Mouse (Mus musculus) forebrain, embryonic 16.5 days (tissue): ENCODE measurements around the gene Fcho1. TPM values are rescaled to one million over a fixed set of nuclear protein-coding genes. Genes with fewer than 3 reads are reported as not detected.
A peak's percentile ranks its signal among the peaks of the same experiment; 100 is the strongest.

Experiments used
- ATAC-seq: fragments of 200-750 bp; cut with Nextera tagmentation; 2 replicates; pipeline ENCODE4 v1.8.0; 2017; ENCODE audit warnings: mild to moderate bottlenecking, moderate library complexity
- H3K27ac ChIP-seq: fragments of 300-500 bp; sonication (generic); 2 replicates; pipeline ENCODE4 v1.5.1; 2014; ENCODE audit warnings: low read length, control low read depth
- H3K27me3 ChIP-seq: fragments of 300-500 bp; sonication (generic); replicated peaks from 2 replicates; pipeline ENCODE4 v1.6.1; 2014; ENCODE audit warnings: low read length; ENCODE audit not compliant: control insufficient read depth, insufficient read depth
- H3K36me3 ChIP-seq: fragments of 300-500 bp; sonication (generic); 2 replicates; pipeline ENCODE4 v1.6.1; 2014; ENCODE audit not compliant: control insufficient read depth, insufficient read depth
- H3K4me1 ChIP-seq: fragments of 300-500 bp; sonication (generic); replicated peaks from 2 replicates; pipeline ENCODE4 v1.6.1; 2014; ENCODE audit warnings: low read length; ENCODE audit not compliant: control insufficient read depth, insufficient read depth
- H3K4me2 ChIP-seq: fragments of 300-500 bp; sonication (generic); 2 replicates; pipeline ENCODE4 v1.6.1; 2014; ENCODE audit warnings: mild to moderate bottlenecking, low read length, control low read depth
- H3K4me3 ChIP-seq: fragments of 300-500 bp; sonication (generic); replicated peaks from 2 replicates; pipeline ENCODE4 v1.5.1; 2014; ENCODE audit warnings: mild to moderate bottlenecking, low read length, control low read depth
- H3K9ac ChIP-seq: fragments of 300-500 bp; sonication (generic); replicated peaks from 2 replicates; pipeline ENCODE4 v1.6.1; 2014; ENCODE audit warnings: low read depth, low read length, control low read depth
- H3K9me3 ChIP-seq: fragments of 300-500 bp; sonication (generic); 2 replicates; pipeline ENCODE4 v1.6.1; 2016; ENCODE audit warnings: low read length; ENCODE audit not compliant: control insufficient read depth
- WGBS: fragments of 180-500 bp; shearing (Covaris S2); extraction: QIAGEN DNeasy Blood & Tissue Kit; methylation state at CpG from one replicate; pipeline ENCODE4 v1.1.7; 2014; 5-methylcytosine and 5-hydroxymethylcytosine counted together
- polyA plus RNA-seq: library from polyadenylated mRNA; unstranded; fragments of >200 nt; fragmentation: Nextera tagmentation; extraction: Ambion mirVana; gene quantifications from 2 replicates; pipeline ENCODE4 v1.2.1, GENCODE M21; 2015

Fcho1 gene
- polyA plus RNA-seq, 1 experiment from 2014 or later = 100 TPM

DNA sequence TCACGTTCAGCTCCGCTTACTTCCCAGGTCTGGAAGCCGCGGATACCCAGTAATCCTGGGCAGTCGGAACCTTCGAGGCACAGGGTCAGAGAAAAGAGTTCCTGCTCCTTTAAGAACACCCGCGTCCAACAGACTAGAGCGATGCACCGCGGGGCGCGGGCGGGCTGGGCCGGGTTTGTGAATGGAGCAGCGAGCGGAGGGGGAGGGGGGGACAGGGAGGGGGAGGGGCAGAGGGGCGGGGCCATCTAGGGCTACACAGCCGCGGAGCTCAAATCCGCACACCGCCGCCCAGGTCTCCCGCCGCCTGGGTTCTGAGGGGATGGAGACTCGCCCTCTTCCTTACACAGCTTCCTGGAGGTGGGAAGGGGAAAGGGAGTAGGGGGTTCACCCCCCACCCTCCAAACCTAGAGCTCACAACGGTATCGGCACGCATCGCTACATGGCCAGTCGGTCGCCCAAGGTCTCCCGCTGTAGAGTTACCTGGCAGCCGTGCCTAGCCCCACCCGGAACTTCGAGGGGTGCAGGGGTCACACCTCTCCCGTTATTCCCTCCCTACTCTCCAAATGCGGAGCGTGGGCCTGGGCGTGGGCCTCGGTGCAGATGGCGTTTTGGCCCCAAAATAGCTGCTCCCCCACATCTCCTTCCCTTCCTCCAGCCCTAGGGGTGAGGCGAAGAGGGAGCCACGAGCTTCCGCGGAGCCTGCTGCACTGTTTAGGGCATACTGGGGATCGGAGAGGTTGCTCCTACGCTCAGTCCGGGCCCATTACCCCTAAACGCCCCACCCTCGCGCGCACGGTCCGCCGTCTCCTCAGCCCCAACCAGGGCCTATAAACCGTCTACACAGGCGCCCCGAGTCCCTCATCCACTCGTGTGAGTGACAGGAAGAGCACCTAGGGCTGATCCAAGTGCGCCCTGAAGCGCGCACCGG, 54.6 kb downstream of the Fcho1 start:
- H3K4me2 ChIP-seq = peak overlapping the region; percentile 84
- peak; percentile 62 for ATAC-seq
- H3K4me1 ChIP-seq = peaks cover 47% of the 10 kb centered on the region
- H3K27me3 ChIP-seq = no peaks in the 10 kb centered on the region
- H3K36me3 ChIP-seq = no peaks in the 10 kb centered on the region
- peak overlapping the region; percentile 68 for H3K4me3 ChIP-seq
- peak overlapping the region; percentile 88 for H3K27ac ChIP-seq
- peak overlapping the region; percentile 71 for H3K9ac ChIP-seq
- WGBS = under 1% methylated on average over 52 of the region's 64 CpGs
- no peaks in the 10 kb centered on the region for H3K9me3 ChIP-seq

- peak overlapping the region; percentile 69 for H3K27ac ChIP-seq
- no peaks in the 10 kb centered on the region for H3K9me3 ChIP-seq
- peak overlapping the region; percentile 71 for H3K9ac ChIP-seq
- peak; percentile 17 for ATAC-seq
- H3K4me1 ChIP-seq = peaks cover 49% of the 10 kb centered on the region
- no peaks in the 10 kb centered on the region for H3K27me3 ChIP-seq
- no peaks in the 10 kb centered on the region for H3K36me3 ChIP-seq
- peak overlapping the region; percentile 84 for H3K4me2 ChIP-seq
- 9% methylated on average over 10 of the region's 12 CpGs for WGBS
- peak overlapping the region; percentile 68 for H3K4me3 ChIP-seq
These were observed 55.3 kb downstream of the Fcho1 start for GRCm38 (mm10) chr8:71670198-71670597.

GRCm38 (mm10) chr8:71668220-71668975, 57.1 kb downstream of the Fcho1 start:
- 0 out of 2 replicates have a peak overlapping the region, but pooled peaks have one; percentile 2 for H3K4me3 ChIP-seq
- H3K4me1 ChIP-seq = peaks cover 49% of the 10 kb centered on the region
- peak overlapping the region; percentile 29 for H3K4me2 ChIP-seq
- no peaks in the 10 kb centered on the region for H3K9me3 ChIP-seq
- H3K27ac ChIP-seq = no peak overlapping the region
- no peaks in the 10 kb centered on the region for H3K27me3 ChIP-seq
- 6% methylated on average over 21 of the region's 21 CpGs for WGBS
- peak overlapping the region; percentile 46 for H3K9ac ChIP-seq
- ATAC-seq = no peak
- H3K36me3 ChIP-seq = peaks cover under 1% of the 10 kb centered on the region; the same call in 1 of the 2 replicates

DNA sequence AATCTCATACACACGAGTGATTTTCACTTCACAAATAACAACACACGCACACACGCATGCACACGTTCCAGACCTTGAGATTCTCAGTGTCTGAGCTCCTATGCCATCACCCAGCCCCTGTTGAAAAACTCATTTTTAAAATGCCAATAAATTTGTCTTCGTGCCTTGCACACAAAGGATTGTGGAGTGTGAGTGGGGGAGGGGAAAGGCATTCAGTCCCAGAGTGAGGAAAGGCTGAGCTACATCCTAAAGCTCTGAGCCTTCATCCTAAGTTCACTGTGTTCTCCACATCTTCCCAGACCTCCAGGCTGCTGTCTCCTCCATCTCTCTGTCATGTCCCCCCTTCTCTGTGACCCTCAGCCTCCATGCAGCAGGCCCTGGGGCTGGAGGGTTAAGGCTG, 58.3 kb downstream of the Fcho1 start:
- 36% methylated on average over 5 of the region's 5 CpGs for WGBS
- Histone ChIP-seq H3K9me3 (no peaks in the 10 kb centered on the region), H3K4me2 (peak overlapping the region; percentile 37), H3K4me3 (no peak overlapping the region), H3K9ac (peak overlapping the region; percentile 46), H3K4me1 (peaks cover 44% of the 10 kb centered on the region), H3K36me3 (peaks cover 3% of the 10 kb centered on the region; the same call in 1 of the 2 replicates), H3K27me3 (no peaks in the 10 kb centered on the region), H3K27ac (peak overlapping the region; percentile 61)
- ATAC-seq = no peak

GRCm38 (mm10) chr8:71666855-71667254, 58.7 kb downstream of the Fcho1 start:
- Histone ChIP-seq H3K36me3 (peaks cover 3% of the 10 kb centered on the region; the same call in 1 of the 2 replicates), H3K27me3 (no peaks in the 10 kb centered on the region), H3K4me1 (peaks cover 40% of the 10 kb centered on the region), H3K9me3 (no peaks in the 10 kb centered on the region), H3K4me2 (peak overlapping the region; percentile 17; the same call in 1 of the 2 replicates), H3K9ac (peak overlapping the region; percentile 46), H3K4me3 (no peak overlapping the region), H3K27ac (peak overlapping the region; percentile 47)
- ATAC-seq = no peak
- WGBS = 16% methylated on average over 1 of the region's 1 CpGs

DNA sequence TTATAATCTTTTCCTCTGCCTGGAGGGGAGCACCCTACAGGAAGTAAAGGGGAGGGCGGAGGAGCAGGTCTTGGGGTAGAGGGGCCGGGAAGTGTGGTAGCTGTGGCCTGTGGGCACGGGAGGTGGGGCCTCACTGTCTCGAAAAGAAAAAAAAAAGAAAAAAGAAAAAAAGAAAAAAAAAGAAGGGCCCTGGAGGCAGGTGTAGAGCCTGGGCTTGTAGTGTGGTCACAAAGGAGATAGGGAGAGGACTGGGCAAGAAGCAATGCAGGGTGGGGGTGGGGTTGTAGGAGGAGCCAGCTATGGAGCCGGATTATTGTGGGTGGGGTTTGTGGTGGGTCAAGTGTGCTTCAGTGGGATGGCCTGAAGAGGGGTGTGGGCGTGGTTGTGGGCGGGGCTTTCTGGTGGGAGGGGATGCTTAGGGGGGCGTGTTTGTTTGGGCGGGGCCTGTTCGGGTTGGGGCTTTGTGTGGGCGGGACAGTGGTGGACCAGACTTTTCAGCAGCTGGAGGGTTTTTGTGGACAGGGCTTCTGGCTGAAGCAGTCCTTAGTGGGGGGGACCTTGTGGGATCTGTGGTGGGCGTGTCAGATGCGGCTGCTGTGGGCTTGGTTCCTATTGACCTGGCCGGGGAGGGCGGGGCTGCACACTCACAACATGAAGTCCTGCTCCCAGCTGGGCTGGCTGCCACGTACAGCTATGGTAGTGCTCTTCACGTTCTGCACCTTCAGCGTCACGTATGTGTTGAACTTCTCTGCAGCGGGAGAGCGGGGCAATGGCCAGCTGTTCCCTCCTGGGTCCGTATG, 60.0 kb downstream of the Fcho1 start:
- no peak overlapping the region for H3K4me2 ChIP-seq
- H3K4me1 ChIP-seq = peaks cover 38% of the 10 kb centered on the region
- H3K36me3 ChIP-seq = peaks cover 3% of the 10 kb centered on the region; the same call in 1 of the 2 replicates
- no peak overlapping the region for H3K4me3 ChIP-seq
- WGBS = 4% methylated on average over 22 of the region's 22 CpGs
- no peaks in the 10 kb centered on the region for H3K27me3 ChIP-seq
- no peak overlapping the region for H3K9ac ChIP-seq
- no peak for ATAC-seq
- H3K9me3 ChIP-seq = no peaks in the 10 kb centered on the region
- no peak overlapping the region for H3K27ac ChIP-seq

DNA sequence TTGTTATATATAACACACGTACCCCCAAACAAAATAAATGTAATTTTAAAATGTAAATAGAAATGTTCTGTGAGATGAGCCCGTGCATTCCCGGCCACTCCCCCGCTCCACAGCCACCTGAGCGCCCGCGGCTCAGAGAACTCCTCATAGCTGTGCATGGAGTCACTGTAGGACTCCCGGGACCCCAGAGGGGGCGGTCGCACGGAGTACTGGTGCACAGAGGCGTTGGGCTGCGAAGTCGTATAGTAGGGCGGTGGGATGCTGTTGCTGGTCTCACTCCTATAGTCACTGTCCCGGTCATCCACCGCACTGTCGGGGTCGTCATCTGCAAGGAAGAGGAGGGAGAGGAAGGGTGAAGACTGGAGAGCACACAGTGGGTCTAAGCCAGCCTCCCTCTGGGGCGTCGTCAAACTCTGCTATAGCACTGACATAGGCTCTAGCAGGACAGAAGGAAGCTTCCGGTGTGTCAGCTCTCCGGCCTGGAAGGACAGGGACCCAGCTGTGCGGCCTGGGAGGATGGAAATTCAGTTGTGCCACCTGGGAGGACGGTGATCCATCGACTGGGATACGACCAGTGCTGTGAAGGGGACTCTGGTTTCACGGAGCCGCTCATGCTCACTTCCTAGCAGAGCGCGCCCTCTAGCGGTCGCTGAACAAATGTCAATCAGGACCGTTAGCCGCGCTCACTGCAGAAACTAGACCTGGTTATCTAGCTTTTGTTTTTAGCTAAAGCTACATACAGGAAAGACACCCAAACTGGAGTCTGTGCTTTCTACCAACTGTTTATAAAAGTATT, 65.0 kb downstream of the Fcho1 start:
- Histone ChIP-seq H3K9me3 (no peaks in the 10 kb centered on the region), H3K9ac (no peak overlapping the region), H3K4me3 (no peak overlapping the region), H3K4me2 (no peak overlapping the region), H3K27me3 (peaks cover 13% of the 10 kb centered on the region), H3K4me1 (peaks cover 7% of the 10 kb centered on the region), H3K36me3 (peaks cover 6% of the 10 kb centered on the region; the same call in 1 of the 2 replicates), H3K27ac (no peak overlapping the region)
- 7% methylated on average over 36 of the region's 36 CpGs for WGBS
- peak; percentile 73 for ATAC-seq

DNA sequence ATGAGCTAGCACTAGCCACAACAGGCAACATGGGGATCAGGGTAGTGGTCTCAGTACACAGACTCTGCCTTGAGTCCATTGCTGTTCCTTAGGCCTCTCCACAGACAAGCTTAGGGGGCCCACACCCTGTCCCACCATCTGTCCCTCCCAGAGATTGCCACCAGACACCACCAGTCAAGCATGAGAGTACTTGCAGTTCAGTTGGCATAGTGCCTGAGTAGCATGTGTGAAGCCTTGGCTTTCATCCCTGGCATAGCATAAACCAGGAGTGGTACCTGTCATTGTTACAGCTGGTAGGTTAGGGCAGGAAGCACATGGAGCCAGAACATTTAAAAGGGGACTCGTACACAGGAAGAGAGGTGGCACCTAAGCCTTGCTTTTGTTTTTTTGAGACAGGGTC, 65.8 kb downstream of the Fcho1 start:
- peaks cover 17% of the 10 kb centered on the region for H3K27me3 ChIP-seq
- H3K9ac ChIP-seq = no peak overlapping the region
- peaks cover 7% of the 10 kb centered on the region for H3K4me1 ChIP-seq
- no peak overlapping the region for H3K4me3 ChIP-seq
- 19% methylated on average over 1 of the region's 1 CpGs for WGBS
- ATAC-seq = peak; percentile 32; the same call in 1 of the 2 replicates
- no peak overlapping the region for H3K27ac ChIP-seq
- peaks cover 6% of the 10 kb centered on the region; the same call in 1 of the 2 replicates for H3K36me3 ChIP-seq
- H3K4me2 ChIP-seq = no peak overlapping the region
- no peaks in the 10 kb centered on the region for H3K9me3 ChIP-seq
